Mouse (Mus musculus) brain, embryonic 14.5 days (tissue): Measurements from ENCODE around the gene Prex1.

Experiments used
- CTCF ChIP-seq: fragments of 200-500 bp; IDR thresholded peaks from 2 replicates; pipeline ENCODE4 v1.5.1; 2012; ENCODE audit warnings: inconsistent platforms, mild to moderate bottlenecking, moderate library complexity, borderline replicate concordance; ENCODE audit not compliant: insufficient read depth, insufficient read length; ENCODE audit errors: extremely low read depth
- POLR2A ChIP-seq: fragments of 200-500 bp; IDR thresholded peaks from 2 replicates; pipeline ENCODE4 v1.6.1; 2012; ENCODE audit warnings: mild to moderate bottlenecking, inconsistent platforms, borderline replicate concordance; ENCODE audit not compliant: poor library complexity, insufficient read depth, insufficient read length, severe bottlenecking; ENCODE audit errors: extremely low read depth

DNA sequence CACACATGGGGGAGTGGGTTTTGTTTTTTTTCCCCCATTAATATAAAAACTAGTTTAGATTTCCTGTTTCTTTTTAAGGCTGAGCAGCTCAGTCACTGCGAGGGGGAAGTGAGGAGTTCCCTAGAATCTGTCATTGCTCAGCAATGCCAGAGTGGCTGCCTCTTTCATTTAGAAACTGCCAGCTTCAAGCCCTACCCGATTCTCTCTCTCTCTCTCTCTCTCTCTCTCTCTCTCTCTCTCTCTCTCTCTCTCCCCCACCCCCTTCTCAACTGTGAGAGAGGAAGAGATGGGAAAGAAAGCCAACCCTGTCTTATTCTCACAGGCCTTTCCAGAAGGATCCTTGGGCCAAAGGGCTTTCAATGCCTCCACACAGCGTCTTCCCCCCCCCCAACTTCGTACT lies 1.3 kb downstream of the Prex1 start:
- TF ChIP-seq CTCF (no peak), POLR2A (no peak)
